Mouse (Mus musculus): ENCODE measurements around the gene Csnk1d.

The Csnk1d gene

GRCm38 (mm10) chr11:120984448-120985330, 6.4 kb downstream of the Csnk1d start:
- no peak for DNase-seq

- DNase-seq = no peak
Observed at GRCm38 (mm10) chr11:120982459-120982858, 8.7 kb downstream of the Csnk1d start.

GRCm38 (mm10) chr11:120981661-120982060, 9.5 kb downstream of the Csnk1d start:
- no peak for DNase-seq

- no peak for DNase-seq
Observed at GRCm38 (mm10) chr11:120980427-120981035, 10.6 kb downstream of the Csnk1d start.

GRCm38 (mm10) chr11:120979711-120980426, 11.3 kb downstream of the Csnk1d start:
- no peak for DNase-seq

- no peak for DNase-seq
Observed at GRCm38 (mm10) chr11:120973318-120973717, 17.8 kb downstream of the Csnk1d start.

GRCm38 (mm10) chr11:120971237-120971636, 19.9 kb downstream of the Csnk1d start:
- no peak for DNase-seq

- DNase-seq = no peak
Observed at GRCm38 (mm10) chr11:120969742-120970141, 21.4 kb downstream of the Csnk1d start.

GRCm38 (mm10) chr11:120965587-120965986, 25.5 kb downstream of the Csnk1d start:
- DNase-seq = no peak

GRCm38 (mm10) chr11:120964195-120965157, 26.7 kb downstream of the Csnk1d start:
- no peak for DNase-seq

- DNase-seq = no peak
Observed at GRCm38 (mm10) chr11:120962909-120963308, 28.2 kb downstream of the Csnk1d start.

- no peak for DNase-seq
Observed at GRCm38 (mm10) chr11:120962050-120962771, 28.9 kb downstream of the Csnk1d start.

GRCm38 (mm10) chr11:120961594-120961993, 29.5 kb downstream of the Csnk1d start:
- DNase-seq = no peak

GRCm38 (mm10) chr11:120960248-120960647, 30.9 kb downstream of the Csnk1d start:
- no peak for DNase-seq

GRCm38 (mm10) chr11:120959564-120959963, 31.6 kb downstream of the Csnk1d start:
- DNase-seq = no peak

- no peak for DNase-seq
Observed at GRCm38 (mm10) chr11:120959066-120959465, 32.1 kb downstream of the Csnk1d start.

GRCm38 (mm10) chr11:120957731-120958257, 33.3 kb downstream of the Csnk1d start:
- no peak for DNase-seq

- no peak for DNase-seq
Observed at GRCm38 (mm10) chr11:120957052-120957451, 34.1 kb downstream of the Csnk1d start.

- no peak for DNase-seq
Observed at GRCm38 (mm10) chr11:120955701-120956100, 35.4 kb downstream of the Csnk1d start.

- DNase-seq = no peak
Observed at GRCm38 (mm10) chr11:120954936-120955335, 36.2 kb downstream of the Csnk1d start.
